ENCODE assay signal across 9 mouse cellular contexts in genomic region chr4:46781109-46781508, GRCm38 (mm10).
DNase-seq lines count a peak whose midpoint lies in the region; ATAC-seq and TF ChIP-seq lines count a peak whose summit lies in the region.
"Had no signal": no experiment of that assay in that cellular context is flagged by ENCODE, and none has a peak within 500 bp of the region (broad histone marks: within the 10 kb centered on the region; RNA-seq: fewer than 3 reads in every experiment).

No protein-coding gene starts in this region.

- no peak for TF ChIP-seq EP300 in heart, adult 2 months (IDR thresholded peaks at IDR 0.05; ENCODE audit: insufficient read depth, low read depth, low read length)

- WGBS in heart, adult 2 months, result 65% methylated on average over 6 of the region's 6 CpGs

- peak; percentile 58 for ATAC-seq in erythroid progenitor cell, adult 5-6 weeks (replicated peaks; ENCODE audit: low FRiP score, poor library complexity, severe bottlenecking)

- no peak overlapping the region for H3K27ac ChIP-seq in heart, adult 2 months

- intact Hi-C loops in heart, adult 2 months (cut with DNase I), result no loop called here

- H3K4me1 ChIP-seq in heart, adult 2 months (ENCODE audit: control insufficient read depth, insufficient read depth, low read length), result no peaks in the 10 kb centered on the region

- no peaks in the 10 kb centered on the region for H3K36me3 ChIP-seq in heart, adult 2 months (ENCODE audit: control insufficient read depth, insufficient read depth, low read length)

- no peak for DNase-seq in heart, adult 2 months
- DNase-seq in heart, adult 11 months, result no peak
- DNase-seq in spleen, postnatal 4 days (ENCODE audit: low spot score in 2 of 2), result peak; percentile 25 to 79
- no peak for DNase-seq in spleen, adult 18-20 months
- DNase-seq in thymus, postnatal 36 days, result peak; percentile 19 to 33
- DNase-seq in layer of hippocampus, postnatal 10 days (ENCODE audit: low spot score in 2 of 2), result no peak
- DNase-seq in cerebellum, adult 9-10 months, result no peak
- DNase-seq: kidney, postnatal 14 days had no signal

- peak; percentile 44 for TF ChIP-seq CTCF in heart, adult 2 months (IDR thresholded peaks at IDR 0.05)

- H3K9ac ChIP-seq in heart, adult 2 months (ENCODE audit: low read depth, low read length), result no peak overlapping the region

- H3K79me2 ChIP-seq in heart, adult 2 months (replicated peaks; ENCODE audit: control insufficient read depth, insufficient read depth, low read length), result no peaks in the 10 kb centered on the region

- H3K4me3 ChIP-seq in heart, adult 2 months, result no peak overlapping the region

- H3K27me3 ChIP-seq in heart, adult 2 months (ENCODE audit: control insufficient read depth, insufficient read depth, low read length), result no peaks in the 10 kb centered on the region

- no peak for TF ChIP-seq POLR2A in heart, adult 2 months (IDR thresholded peaks at IDR 0.05; ENCODE audit: insufficient read depth, low read depth, low read length)

Comparison
In these comparisons a context has a peak if more than half of its experiments do, and no peak if none do; other contexts are left out.
1. DNase-seq: peak in spleen, postnatal 4 days (2 of 2) and thymus, postnatal 36 days (2 of 2); none in heart, adult 2 months (0 of 2), heart, adult 11 months (single experiment), spleen, adult 18-20 months (0 of 2), layer of hippocampus, postnatal 10 days (0 of 2) and cerebellum, adult 9-10 months (single experiment).